In the genomic region with DNA sequence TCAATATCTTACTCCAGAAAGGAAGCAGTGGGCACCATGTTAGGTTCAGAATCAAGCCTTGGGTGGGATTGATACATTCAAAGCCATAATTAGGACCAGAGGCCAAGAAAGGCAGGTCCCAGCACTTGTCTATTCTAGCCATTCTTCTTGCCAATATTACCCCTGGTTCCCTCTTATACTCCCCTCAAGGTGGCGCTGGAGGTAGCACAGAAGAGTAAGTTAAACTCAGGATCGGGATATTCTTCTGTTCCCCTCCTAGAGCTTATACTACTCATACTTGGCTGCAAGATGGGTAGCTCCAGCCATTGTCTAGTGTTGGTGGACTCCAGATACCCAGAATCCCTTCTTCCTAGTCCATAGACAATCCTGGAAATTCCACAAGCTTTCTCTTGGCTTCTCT, we compare ENCODE assay signal across 17 mouse cellular contexts. TPM values are rescaled to one million over a fixed set of nuclear protein-coding genes. Genes with fewer than 3 reads are reported as not detected.
A peak's percentile ranks its signal among the peaks of the same experiment; 100 is the strongest.
DNase-seq lines count a peak whose midpoint lies in the region; ATAC-seq and TF ChIP-seq lines count a peak whose summit lies in the region.
"Had no signal": no experiment of that assay in that cellular context is flagged by ENCODE, and none has a peak within 500 bp of the region (broad histone marks: within the 10 kb centered on the region; RNA-seq: fewer than 3 reads in every experiment).

No protein-coding gene starts in this region.

- H3K9ac ChIP-seq in liver, embryonic 14.5 days (replicated peaks), result no peak overlapping the region
- H3K9ac ChIP-seq in liver, embryonic 11.5 days (ENCODE audit: low read depth, low read length), result no peak overlapping the region
- H3K9ac ChIP-seq: forebrain, embryonic 15.5 days; limb, embryonic 13.5 days; midbrain, embryonic 12.5 days; neural tube, embryonic 15.5 days had no signal

- no peaks in the 10 kb centered on the region for H3K9me3 ChIP-seq in liver, embryonic 14.5 days (ENCODE audit: control insufficient read depth, low read length)
- H3K9me3 ChIP-seq in liver, embryonic 11.5 days (ENCODE audit: control insufficient read depth, low read length), result no peaks in the 10 kb centered on the region
- H3K9me3 ChIP-seq: forebrain, embryonic 15.5 days; hindbrain, embryonic 10.5 days; limb, embryonic 13.5 days; midbrain, embryonic 12.5 days; neural tube, embryonic 15.5 days had no signal

- no peak for DNase-seq in gastrocnemius, adult 2 months
- DNase-seq in gastrocnemius, postnatal 25 days, result no peak
- no peak for DNase-seq in liver, embryonic 14.5 days (ENCODE audit: low read depth in 3 of 3, low spot score in 3 of 3)
- DNase-seq in liver, embryonic 11.5 days (ENCODE audit: low spot score), result no peak
- DNase-seq in 3T3-L1 (ENCODE audit: low read depth, low spot score) (peak; percentile 46), NIH3T3 (ENCODE audit: low read depth) (peak; percentile 27)
- no peak for DNase-seq in right cerebral cortex, postnatal 4 days
- no peak for DNase-seq in adrenal gland, postnatal 14 days
- DNase-seq: cerebellum, adult 18-20 months; thymus, adult 18-20 months had no signal

- no peaks in the 10 kb centered on the region for H3K27me3 ChIP-seq in liver, embryonic 14.5 days (ENCODE audit: control insufficient read depth, insufficient read depth, low read length)
- peaks cover 5% of the 10 kb centered on the region for H3K27me3 ChIP-seq in liver, embryonic 11.5 days (replicated peaks; ENCODE audit: control insufficient read depth, insufficient read depth, low read length)
- H3K27me3 ChIP-seq: forebrain, embryonic 15.5 days; midbrain, embryonic 12.5 days; neural tube, embryonic 15.5 days had no signal

- H3K36me3 ChIP-seq in liver, embryonic 14.5 days (replicated peaks; ENCODE audit: control insufficient read depth, insufficient read depth, low read depth), result no peaks in the 10 kb centered on the region
- no peaks in the 10 kb centered on the region for H3K36me3 ChIP-seq in liver, embryonic 11.5 days (ENCODE audit: control insufficient read depth, insufficient read depth, low read length)
- H3K36me3 ChIP-seq: forebrain, embryonic 15.5 days; hindbrain, embryonic 10.5 days; limb, embryonic 13.5 days; midbrain, embryonic 12.5 days; neural tube, embryonic 15.5 days had no signal

- no peak overlapping the region for H3K4me2 ChIP-seq in liver, embryonic 14.5 days (ENCODE audit: low read depth)
- H3K4me2 ChIP-seq in liver, embryonic 11.5 days, result no peak overlapping the region
- H3K4me2 ChIP-seq: forebrain, embryonic 15.5 days; limb, embryonic 13.5 days; midbrain, embryonic 12.5 days; neural tube, embryonic 15.5 days had no signal

- H3K4me3 ChIP-seq in gastrocnemius, adult 2 months, result no peak overlapping the region
- no peak overlapping the region for H3K4me3 ChIP-seq in liver, embryonic 14.5 days (ENCODE audit: insufficient read depth in 1 of 2, low read depth in 2 of 2, low read length in 2 of 2)
- no peak overlapping the region for H3K4me3 ChIP-seq in liver, embryonic 11.5 days (ENCODE audit: low read depth, low read length)
- H3K4me3 ChIP-seq: erythroblast, embryonic 14.5 days; forebrain, embryonic 15.5 days; hindbrain, embryonic 10.5 days; limb, embryonic 13.5 days; midbrain, embryonic 12.5 days; neural tube, embryonic 15.5 days had no signal

- 20% methylated on average over 2 of the region's 2 CpGs for WGBS in liver, embryonic 14.5 days (ENCODE audit: insufficient replicate concordance)
- WGBS in liver, embryonic 11.5 days, result 35% methylated on average over 2 of the region's 2 CpGs

- intact Hi-C loops in gastrocnemius, adult 2 months (cut with DNase I), result no loop called here

- no peak for TF ChIP-seq EP300 in liver, embryonic 14.5 days (IDR thresholded peaks at IDR 0.05; ENCODE audit: low read depth)

- no peak for ATAC-seq in liver, embryonic 14.5 days (ENCODE audit: insufficient read depth)
- no peak for ATAC-seq in liver, embryonic 11.5 days (replicated peaks; ENCODE audit: low FRiP score)
- ATAC-seq: forebrain, embryonic 15.5 days; inflammation-experienced regulatory T-cells, adult 6 months had no signal

- no peaks in the 10 kb centered on the region for H3K4me1 ChIP-seq in liver, embryonic 14.5 days (replicated peaks; ENCODE audit: control insufficient read depth in 2 of 2, insufficient read depth in 2 of 2, low read length in 1 of 2)
- no peaks in the 10 kb centered on the region for H3K4me1 ChIP-seq in liver, embryonic 11.5 days (replicated peaks; ENCODE audit: control insufficient read depth, insufficient read depth, low read length)
- H3K4me1 ChIP-seq: limb, embryonic 13.5 days had no signal

- no peak overlapping the region for H3K27ac ChIP-seq in gastrocnemius, adult 2 months
- no peak overlapping the region for H3K27ac ChIP-seq in liver, embryonic 14.5 days
- H3K27ac ChIP-seq in liver, embryonic 11.5 days (ENCODE audit: low read depth, low read length), result no peak overlapping the region
- H3K27ac ChIP-seq: forebrain, embryonic 15.5 days; hindbrain, embryonic 10.5 days; limb, embryonic 13.5 days; midbrain, embryonic 12.5 days; neural tube, embryonic 15.5 days had no signal

- TF ChIP-seq CTCF in gastrocnemius, adult 2 months (IDR thresholded peaks at IDR 0.05), result peak; percentile 15; the same call in 1 of the 2 replicates
- peak; percentile 42; the same call in 1 of the 2 replicates for TF ChIP-seq CTCF in liver, embryonic 14.5 days (IDR thresholded peaks at IDR 0.05; ENCODE audit: low read depth)

RNA-seq across cellular contexts. Expression of gene Ercc6l, which starts 6.2 kb away (rescaled TPM):
- under 1 TPM; 0.08 TPM for total RNA-seq in gastrocnemius, adult 2 months (2021)
- total RNA-seq in gastrocnemius, postnatal 25 days (2021), result under 1 TPM; 0.18 to 0.29 TPM
- 3.1 and 5.3 TPM in 2 replicates for polyA plus RNA-seq in liver, embryonic 14.5 days (2012; rRNA removed)
- 11.1 and 14.7 TPM in 2 replicates for polyA plus RNA-seq in liver, embryonic 14.5 days (2014; fragmentation: Nextera tagmentation; extraction: Ambion mirVana)
- polyA plus RNA-seq in liver, embryonic 11.5 days (2014; fragmentation: Nextera tagmentation; extraction: Ambion mirVana), result 20.9 and 23.8 TPM in 2 replicates
- 2.6 TPM in 2 replicates for total RNA-seq in adrenal gland, postnatal 14 days (2021)

RNA-seq across cellular contexts. Expression of gene Rps4x, which starts 26.1 kb away (rescaled TPM):
- 100 to 1,000 TPM; 505 to 553 TPM for total RNA-seq in gastrocnemius, adult 2 months (2021)
- 100 to 1,000 TPM; 435 to 498 TPM for total RNA-seq in gastrocnemius, postnatal 25 days (2021)
- 594 and 1,018 TPM in 2 replicates for polyA plus RNA-seq in liver, embryonic 14.5 days (2012; rRNA removed)
- polyA plus RNA-seq in liver, embryonic 14.5 days (2014; fragmentation: Nextera tagmentation; extraction: Ambion mirVana), result 625 and 638 TPM in 2 replicates
- polyA plus RNA-seq in liver, embryonic 11.5 days (2014; fragmentation: Nextera tagmentation; extraction: Ambion mirVana), result 920 and 973 TPM in 2 replicates
- total RNA-seq in adrenal gland, postnatal 14 days (2021), result 948 and 1,120 TPM in 2 replicates

RNA-seq across cellular contexts. Expression of gene Pin4, which starts 43.8 kb away (rescaled TPM):
- total RNA-seq in gastrocnemius, adult 2 months (2021), result 10 to 100 TPM; 25.0 to 40.3 TPM
- 10 to 100 TPM; 21.9 to 27.7 TPM for total RNA-seq in gastrocnemius, postnatal 25 days (2021)
- 21.4 and 45.2 TPM in 2 replicates for polyA plus RNA-seq in liver, embryonic 14.5 days (2012; rRNA removed)
- polyA plus RNA-seq in liver, embryonic 14.5 days (2014; fragmentation: Nextera tagmentation; extraction: Ambion mirVana), result 59.5 and 69.3 TPM in 2 replicates
- polyA plus RNA-seq in liver, embryonic 11.5 days (2014; fragmentation: Nextera tagmentation; extraction: Ambion mirVana), result 75.7 and 82.0 TPM in 2 replicates
- total RNA-seq in adrenal gland, postnatal 14 days (2021), result 68.7 and 82.7 TPM in 2 replicates

Comparison
In these comparisons a context has a peak if more than half of its experiments do, and no peak if none do; other contexts are left out.
1. DNase-seq: peak in 3T3-L1 (single experiment) and NIH3T3 (single experiment); none in gastrocnemius, adult 2 months (single experiment), gastrocnemius, postnatal 25 days (single experiment), liver, embryonic 14.5 days (0 of 3), liver, embryonic 11.5 days (single experiment), right cerebral cortex, postnatal 4 days (single experiment) and adrenal gland, postnatal 14 days (single experiment).